Mouse (Mus musculus) left cerebral cortex, adult 11 months (tissue): Measurements from ENCODE around the gene Pnma1.

Experiments used
- DNase-seq: peaks from one replicate; pipeline ENCODE4 v3.0.0; 2022; ENCODE audit warnings: low spot score

Gene Pnma1

GRCm38 (mm10) chr12:84147954-84148621, at the start of gene Pnma1:
Pnma1 (minus strand) TSS chr12:84148489.
- peak; percentile 57 for DNase-seq

- no peak for DNase-seq
These were observed 46.9 kb upstream of the Pnma1 start for GRCm38 (mm10) chr12:84195195-84195594.

- no peak for DNase-seq
These were observed 46.3 kb upstream of the Pnma1 start for GRCm38 (mm10) chr12:84194400-84195109.

- DNase-seq: peak; percentile 90
These were observed 45.5 kb upstream of the Pnma1 start for GRCm38 (mm10) chr12:84193642-84194399.

- no peak for DNase-seq
These were observed 44.7 kb upstream of the Pnma1 start for GRCm38 (mm10) chr12:84192741-84193641.

- DNase-seq: no peak
These were observed 44.0 kb upstream of the Pnma1 start for GRCm38 (mm10) chr12:84192280-84192679.

GRCm38 (mm10) chr12:84191770-84192169, 43.5 kb upstream of the Pnma1 start:
- no peak for DNase-seq

- no peak for DNase-seq
These were observed 42.9 kb upstream of the Pnma1 start for GRCm38 (mm10) chr12:84191190-84191589.

GRCm38 (mm10) chr12:84190151-84190820, 42.0 kb upstream of the Pnma1 start:
- DNase-seq: no peak

- DNase-seq: no peak
These were observed 40.7 kb upstream of the Pnma1 start for GRCm38 (mm10) chr12:84188881-84189444.

GRCm38 (mm10) chr12:84187752-84188601, 39.7 kb upstream of the Pnma1 start:
- DNase-seq: no peak

GRCm38 (mm10) chr12:84186950-84187349, 38.7 kb upstream of the Pnma1 start:
- no peak for DNase-seq

GRCm38 (mm10) chr12:84186536-84186935, 38.2 kb upstream of the Pnma1 start:
- no peak for DNase-seq

- no peak for DNase-seq
These were observed 37.3 kb upstream of the Pnma1 start for GRCm38 (mm10) chr12:84185547-84185946.

- no peak for DNase-seq
These were observed 36.7 kb upstream of the Pnma1 start for GRCm38 (mm10) chr12:84184979-84185378.

- DNase-seq: no peak
These were observed 33.7 kb upstream of the Pnma1 start for GRCm38 (mm10) chr12:84181999-84182398.

GRCm38 (mm10) chr12:84180701-84181435, 32.6 kb upstream of the Pnma1 start:
- DNase-seq: no peak

GRCm38 (mm10) chr12:84180090-84180489, 31.8 kb upstream of the Pnma1 start:
- no peak for DNase-seq
